Mouse (Mus musculus): ENCODE data around the gene Dchs1.

The Dchs1 gene

DNA sequence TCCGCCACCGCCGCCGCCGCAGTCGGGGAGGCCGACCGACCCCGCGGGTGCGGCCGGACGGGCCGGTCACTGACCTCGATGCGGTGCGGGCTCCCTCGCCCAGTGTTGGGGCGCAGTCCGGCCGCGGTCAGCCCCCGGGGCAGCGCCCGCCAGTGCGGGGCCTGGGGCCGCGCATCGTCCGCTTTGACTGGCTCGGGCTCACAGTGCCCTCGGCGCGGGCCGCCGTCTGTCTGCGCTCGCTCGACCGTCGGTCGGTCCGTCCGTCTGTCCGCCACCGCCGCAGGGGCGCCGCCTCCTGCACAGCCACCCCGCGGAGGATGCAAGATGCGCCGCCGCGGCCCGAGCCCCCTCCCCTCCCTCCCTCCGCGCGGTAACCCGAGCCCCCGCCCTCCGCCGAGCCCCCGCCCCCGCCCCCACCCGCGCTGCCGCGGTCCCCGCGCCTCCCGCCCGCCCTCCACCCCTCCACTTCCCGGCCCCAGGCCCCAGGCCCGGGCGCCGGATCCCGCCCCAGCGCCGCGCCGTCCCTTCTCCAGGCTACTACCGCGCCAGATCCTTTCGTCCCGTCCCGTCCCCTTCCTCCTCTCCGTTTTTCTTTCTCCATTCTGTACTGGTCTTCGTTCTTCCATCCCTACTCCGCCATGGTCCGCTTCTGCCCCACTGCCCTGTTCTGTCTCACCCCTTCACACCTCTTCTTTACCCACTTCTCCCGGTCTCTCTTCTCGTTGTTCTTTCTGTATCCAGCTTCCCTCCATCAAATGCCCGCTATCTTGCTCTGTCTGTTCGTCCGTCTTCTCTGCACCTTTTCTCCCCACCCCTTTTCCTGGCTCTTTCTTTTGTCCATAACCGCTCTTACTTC, at the start of gene Dchs1:
Gene Dchs1 (minus strand): TSS at position 370 of the 856 bp plus-strand sequence.
- DNase-seq (ENCODE audit: low spot score in 2 of 2), result no peak

DNA sequence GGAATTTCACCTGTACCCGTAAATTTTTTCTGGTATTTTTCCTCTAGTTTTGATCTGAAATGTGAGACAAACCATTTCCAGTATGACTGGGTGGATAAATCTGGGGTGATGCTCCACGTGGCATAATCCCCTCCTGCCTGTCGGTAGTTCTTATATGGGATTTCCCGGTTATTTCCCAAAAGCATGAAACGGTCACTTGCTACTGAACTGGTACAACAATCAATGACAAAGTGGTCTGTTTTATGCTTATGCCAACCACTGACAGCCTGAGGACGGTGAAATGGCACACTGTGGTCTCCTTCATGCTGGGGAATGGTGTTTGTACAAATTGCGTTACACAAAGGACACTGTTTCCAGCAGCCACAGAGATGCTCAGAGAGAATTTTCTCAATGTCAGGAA, 36.8 kb upstream of the Dchs1 start:
- no peak for DNase-seq (ENCODE audit: low spot score in 2 of 2)

DNA sequence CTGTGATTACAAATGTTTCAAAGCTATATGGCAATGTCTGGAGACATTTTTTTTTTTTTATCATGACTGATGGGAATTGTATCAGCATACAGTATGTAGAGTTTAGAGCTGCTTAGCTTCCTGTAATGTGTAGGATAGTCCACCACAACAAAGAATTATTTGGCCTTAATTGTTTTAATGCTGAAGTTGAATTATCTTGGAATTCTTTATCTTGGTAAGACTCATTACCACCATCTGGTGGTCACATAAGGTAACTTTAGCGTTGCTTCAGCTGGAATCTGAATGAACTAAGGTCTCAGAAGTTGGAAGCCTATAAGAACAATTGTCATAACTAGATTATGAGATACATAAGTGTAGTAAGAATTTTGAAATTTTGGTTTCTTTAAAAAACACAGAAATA, 31.0 kb upstream of the Dchs1 start:
- DNase-seq (ENCODE audit: low spot score in 2 of 2), result no peak

DNA sequence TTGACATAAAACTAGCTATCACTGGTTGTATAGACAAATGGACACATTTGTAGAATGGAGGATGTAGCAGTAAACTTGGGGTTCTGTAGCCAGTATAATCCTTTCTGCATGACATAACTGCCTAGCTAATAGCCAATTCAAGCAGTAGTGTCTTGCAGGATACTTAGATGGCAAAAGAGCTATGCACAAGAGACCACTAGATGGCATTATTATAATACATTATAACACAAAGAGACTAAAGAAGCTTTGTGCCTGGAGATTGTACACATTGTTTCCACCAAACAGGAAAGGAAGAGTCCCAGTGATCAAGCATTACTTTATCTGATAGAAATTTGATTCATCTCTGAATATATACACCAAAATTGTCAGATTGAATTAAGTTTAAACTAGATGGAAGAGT, 29.3 kb upstream of the Dchs1 start:
- DNase-seq (ENCODE audit: low spot score in 2 of 2), result no peak

DNA sequence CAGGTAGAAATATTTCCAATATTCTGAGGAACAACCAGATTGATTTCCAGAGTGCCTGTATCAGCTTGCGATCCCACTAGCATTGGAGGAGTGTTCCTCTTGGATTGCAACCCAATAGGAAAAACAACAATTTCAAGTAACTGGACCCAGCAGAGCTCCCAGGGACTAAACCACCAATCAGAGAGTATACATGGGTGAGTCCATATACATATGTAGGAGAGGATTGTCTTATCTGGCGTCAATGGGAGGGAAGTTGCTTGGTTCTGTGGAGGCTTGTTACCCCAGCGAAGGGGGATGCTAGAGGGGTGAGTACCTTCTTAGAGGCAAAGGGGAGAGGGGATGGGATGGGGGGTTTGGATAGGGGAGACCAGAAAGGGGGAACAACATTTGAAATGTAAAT, 25.9 kb upstream of the Dchs1 start:
- no peak for DNase-seq (ENCODE audit: low spot score in 2 of 2)

DNA sequence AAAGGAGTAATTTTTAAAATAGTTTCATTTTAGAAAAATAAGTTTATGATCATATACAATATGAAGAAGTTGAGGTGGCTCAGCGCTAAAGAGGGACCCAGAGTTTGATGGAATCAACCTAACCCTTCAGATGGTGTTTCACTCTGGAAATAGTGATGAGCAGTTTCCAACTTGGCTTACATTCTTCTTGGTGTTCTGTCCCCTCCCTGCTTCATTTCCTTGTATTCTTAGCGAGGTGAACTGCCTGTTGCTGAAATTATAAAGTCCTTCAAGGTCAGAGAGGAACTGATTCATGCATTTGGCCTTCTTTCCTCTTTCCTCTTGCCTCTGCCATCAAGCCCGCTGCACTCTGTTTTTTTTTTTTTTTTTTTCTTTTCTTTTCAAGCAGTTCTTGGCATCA, 25.1 kb upstream of the Dchs1 start:
- no peak for DNase-seq (ENCODE audit: low spot score in 2 of 2)

DNA sequence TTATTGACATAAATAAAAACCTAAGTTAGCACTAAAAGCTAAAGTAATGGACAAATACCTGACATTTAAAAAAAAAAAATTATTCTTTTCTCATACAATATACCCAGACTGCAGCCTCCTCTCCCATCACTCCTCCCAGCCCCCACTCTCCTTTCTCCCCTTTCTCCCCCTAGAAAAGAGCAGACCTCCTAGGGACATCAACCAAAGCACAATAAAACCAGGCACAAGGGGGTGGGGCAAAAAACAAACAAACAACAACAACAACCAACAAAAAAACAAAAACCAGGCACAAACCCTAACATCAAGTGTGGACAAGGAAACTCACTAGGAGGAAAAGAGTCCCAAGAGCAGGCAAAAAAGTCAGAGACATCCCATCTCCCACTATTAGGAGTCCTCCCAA, 24.1 kb upstream of the Dchs1 start:
- no peak for DNase-seq (ENCODE audit: low spot score in 2 of 2)

DNA sequence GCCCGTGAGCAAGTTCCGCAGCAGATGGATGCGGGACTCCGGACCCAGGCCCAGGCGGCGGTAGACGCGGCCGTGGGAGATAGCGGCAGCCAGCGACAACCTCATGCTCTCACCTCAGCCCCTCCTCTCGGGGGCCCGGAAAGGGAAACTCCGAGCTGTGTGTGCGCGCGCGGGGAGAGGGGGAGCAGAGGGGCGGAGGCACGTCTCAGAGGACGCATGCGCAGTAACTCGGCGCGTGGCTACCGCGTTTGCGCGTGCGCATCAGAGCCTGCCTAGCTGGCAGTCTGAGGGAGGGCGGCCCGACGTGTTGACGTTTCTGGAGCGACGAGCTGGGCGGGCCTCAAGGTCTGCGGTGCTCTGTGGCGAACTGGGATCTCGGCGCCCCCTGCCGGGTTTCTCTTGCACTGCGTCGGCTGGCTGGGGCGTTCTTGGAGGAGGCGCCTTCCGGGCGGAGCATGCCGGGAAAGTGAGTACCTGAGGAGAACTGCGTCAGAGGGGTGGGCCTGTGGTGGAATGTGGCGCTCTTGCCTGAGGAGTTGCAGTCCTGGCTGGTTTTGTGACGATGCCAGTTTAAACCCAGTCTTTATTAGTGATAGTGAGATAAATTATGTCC, 23.5 kb upstream of the Dchs1 start, which contains the start of gene Mrpl17:
Gene Mrpl17 (minus strand): TSS at position 223 of the 613 bp plus-strand sequence.
- peak; percentile 99 for DNase-seq (ENCODE audit: low spot score in 2 of 2)

DNA sequence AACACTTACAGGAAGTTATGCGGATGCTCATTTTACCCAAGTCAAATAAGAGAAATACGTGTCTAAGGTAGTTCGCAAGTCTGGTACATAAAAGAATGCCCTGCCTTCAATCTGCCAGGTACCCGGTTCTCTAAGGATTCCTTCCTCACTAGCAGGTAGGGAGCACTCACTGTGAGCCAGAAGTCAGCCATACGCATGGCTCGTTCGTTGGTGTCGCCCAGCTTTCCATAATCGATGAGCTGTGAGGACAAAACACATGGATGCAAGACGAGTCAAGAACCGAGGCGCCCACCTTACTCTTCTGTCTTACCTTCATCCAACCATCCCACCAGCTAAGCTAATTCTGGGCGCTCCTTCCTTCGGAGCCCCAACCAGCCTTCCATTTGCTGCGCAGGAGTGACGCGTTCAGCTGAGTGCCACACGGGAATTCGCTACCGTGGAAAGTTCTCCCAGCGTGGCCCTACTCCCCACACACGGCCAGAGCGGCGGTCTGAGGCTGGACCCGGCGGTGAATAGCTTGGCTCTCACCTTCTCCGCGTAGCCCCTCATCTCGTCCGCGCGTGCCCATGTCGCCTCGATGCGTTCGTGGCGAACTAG, 22.9 kb upstream of the Dchs1 start:
- no peak for DNase-seq (ENCODE audit: low spot score in 2 of 2)

DNA sequence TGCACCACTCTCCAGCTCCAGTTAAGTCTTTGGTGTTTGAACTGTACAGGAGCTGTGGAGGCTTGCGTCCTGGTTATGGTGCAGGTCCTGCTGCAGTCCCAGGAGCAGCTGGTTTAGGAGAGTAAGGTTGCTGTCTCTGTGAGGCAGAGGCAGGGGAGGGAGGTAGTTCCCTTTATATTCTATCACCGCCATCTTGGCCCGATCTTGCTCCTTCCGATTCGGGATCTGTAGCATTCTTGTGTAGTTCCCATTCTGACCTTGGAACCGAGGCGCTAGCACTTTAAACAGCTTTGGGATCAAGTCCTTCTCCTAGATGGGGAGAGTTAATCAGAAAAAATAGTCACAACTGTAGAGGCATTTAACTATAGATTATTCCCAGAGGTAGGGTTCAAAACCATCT, 22.4 kb upstream of the Dchs1 start:
- peak; percentile 8 to 17 for DNase-seq (ENCODE audit: low spot score in 2 of 2)

DNA sequence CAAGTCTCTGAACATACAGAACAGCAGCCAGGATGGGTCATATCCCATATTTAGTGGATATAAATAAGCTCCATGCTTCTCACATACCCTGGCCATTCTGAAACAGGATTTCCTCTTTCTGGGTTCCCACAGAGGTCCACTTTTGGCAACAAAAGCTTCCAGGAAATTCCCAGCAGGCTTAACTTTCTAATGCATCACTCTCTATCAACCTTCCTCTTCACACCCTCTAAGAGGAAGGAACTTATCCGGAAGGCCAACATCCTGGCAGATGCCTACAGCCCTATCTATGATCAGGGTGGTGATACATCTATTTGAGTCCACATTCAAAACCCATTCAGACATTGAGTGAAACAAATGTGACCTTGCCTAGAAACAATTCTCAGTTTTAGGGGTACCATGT, 20.9 kb upstream of the Dchs1 start:
- DNase-seq (ENCODE audit: low spot score in 2 of 2), result no peak

DNA sequence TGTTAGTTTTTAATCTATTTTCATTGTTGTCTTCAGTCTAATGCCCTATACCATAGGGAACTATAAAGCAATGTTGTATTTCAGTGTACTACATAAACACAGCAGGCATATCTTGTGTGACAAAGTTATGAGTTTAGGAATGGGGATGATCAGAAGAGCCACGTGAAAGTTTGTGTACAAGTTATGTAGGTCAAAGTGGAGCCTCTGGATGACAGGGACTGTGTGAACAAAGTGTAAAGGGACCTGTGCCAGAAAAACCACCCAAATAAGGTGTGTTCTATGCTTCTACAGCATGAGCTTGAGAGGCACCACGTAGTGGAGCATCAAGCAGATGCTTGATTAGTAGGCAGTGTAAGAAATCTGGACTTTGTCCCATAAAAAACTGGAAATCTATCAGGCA, 19.3 kb upstream of the Dchs1 start:
- no peak for DNase-seq (ENCODE audit: low spot score in 2 of 2)

DNA sequence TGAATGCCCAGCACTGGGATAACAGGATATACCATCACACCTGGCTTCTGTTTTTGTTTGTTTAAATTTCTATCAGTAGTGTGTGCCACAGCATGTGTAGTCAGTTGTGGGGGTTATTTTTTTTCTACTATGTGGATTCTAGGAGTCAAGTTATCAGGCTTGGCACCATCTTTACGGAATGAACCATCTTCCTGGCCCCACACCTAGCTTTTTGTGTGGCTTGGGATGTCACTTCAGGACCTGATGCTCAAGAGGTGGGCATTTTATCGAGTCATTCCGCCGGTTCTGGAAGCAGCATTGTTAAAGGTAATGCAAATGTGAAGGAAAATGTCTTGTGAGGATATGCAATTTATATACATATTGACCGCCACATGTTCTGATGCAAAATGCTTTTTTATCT, 18.7 kb upstream of the Dchs1 start:
- DNase-seq (ENCODE audit: low spot score in 2 of 2), result no peak

DNA sequence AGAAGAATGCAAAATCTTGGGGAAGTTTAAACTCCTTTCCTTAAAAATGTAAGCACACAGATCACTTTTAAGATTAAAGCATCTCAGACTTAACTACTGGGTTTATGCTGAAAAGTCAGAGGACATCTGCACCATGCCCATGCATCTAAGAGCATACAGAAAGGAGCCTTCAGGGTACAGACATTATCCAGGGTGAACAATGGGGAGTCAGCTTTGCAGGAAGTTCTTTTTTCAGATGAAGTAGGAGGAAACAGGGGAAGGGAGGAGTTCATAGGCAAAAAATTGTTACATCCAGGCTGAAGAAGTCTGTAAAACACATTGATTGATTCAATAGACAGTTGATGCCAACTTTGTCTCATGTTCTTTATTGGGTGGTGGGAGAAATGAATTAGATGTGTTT, 16.0 kb upstream of the Dchs1 start:
- no peak for DNase-seq (ENCODE audit: low spot score in 2 of 2)

DNA sequence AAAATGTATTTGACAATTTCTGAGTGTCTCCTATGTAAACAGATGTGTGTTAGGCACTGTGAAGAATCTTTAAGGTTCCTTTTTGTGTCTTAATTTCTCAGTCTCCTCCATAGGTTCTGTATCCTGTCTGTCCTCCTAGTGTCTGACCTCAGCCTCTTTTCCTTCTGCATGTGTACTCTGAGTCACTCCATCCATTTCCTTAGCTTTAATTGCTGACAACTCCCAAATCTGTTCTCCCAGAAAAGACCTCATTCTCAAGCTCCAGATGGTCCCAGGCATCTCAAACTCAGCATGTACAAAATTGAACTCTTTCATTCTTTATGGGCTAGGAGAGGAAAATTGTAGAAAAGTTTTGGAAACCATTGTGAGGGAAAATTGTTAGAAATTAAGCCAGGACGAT, 15.3 kb upstream of the Dchs1 start:
- no peak for DNase-seq (ENCODE audit: low spot score in 2 of 2)

DNA sequence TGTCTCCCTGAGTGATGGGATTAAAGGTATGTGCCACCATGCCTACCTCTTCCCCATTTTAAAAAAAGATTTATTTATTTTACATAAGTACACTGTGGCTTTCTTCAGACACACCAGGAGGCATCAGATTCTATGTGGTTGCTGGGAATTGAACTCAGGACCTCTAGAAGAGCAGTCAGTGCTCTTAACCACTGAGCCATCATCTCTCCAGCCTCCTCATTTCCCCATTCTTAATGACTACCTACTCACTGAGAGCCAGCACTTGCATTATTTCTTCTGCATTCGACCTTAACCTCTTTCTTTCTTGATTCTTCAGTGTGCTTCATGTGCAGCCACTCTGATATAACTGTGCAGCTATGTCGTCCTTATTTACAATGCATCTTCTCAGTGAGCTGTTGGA, 14.9 kb upstream of the Dchs1 start:
- no peak for DNase-seq (ENCODE audit: low spot score in 2 of 2)

DNA sequence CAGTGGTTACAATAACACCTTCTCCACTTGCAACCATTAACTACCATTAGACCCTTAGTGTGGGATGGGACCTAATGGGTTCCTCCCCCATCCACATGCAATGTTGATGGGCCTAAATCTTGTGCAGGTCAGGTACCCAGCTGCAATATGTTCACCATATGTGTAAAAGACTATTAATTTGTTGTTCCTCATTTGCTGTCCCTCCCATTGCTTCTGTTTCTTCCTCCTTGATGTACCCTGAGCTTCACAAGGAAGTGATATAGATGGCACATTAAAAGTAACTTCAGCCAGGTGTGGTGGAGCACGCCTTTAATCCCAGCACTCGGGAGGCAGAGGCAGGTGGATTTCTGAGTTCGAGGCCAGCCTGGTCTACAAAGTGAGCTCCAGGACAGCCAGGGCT, 9.5 kb upstream of the Dchs1 start:
- DNase-seq (ENCODE audit: low spot score in 2 of 2), result no peak

DNA sequence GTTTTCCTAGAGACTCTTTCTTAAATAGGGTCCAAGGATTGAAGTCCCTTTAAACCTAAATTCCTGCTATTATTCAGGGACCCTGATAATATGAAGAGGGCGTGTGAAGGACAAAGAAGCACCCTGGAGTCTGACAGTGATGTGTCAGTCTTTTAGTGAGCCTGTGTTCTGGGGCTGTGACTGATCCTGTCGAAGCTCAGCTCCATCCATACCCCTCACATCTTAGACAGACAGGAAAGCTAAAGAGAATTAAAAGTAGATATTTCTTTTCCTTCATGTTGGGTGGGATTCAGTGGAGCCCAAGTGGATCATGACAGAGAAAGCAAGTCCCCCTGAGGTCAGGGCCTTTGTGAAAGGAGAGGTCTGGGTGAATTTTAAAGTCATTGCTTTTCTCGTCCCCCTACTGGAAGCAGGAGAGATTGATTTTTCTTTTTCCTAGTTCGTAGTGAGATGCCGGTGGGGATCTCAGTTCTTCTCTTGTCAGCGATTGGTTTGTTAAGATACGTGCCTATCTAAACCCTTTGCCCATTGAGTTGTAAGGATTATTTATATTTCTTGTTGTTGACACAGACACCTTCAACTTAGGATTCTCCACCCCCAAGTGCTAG, 8.4 kb upstream of the Dchs1 start:
- no peak for DNase-seq (ENCODE audit: low spot score in 2 of 2)

DNA sequence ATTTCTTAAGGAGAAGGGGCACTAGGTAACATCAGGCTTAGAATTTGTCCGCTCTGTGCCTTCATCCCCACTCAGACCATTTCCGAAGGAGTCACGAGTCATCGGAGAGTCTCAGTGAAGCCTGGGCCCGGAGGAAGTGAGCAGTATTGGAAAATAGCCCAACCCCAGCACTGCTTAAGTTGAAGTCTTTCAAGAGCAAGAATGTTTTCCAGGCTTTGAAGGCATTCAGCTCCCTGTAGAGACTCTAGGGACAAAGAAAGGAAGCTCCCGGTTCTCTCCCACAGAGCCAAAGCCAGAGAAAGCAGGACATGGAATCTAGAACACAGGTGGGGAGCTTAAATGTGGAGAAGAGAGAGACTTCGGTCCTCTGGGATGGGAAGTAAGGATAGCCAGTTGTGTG, 6.2 kb upstream of the Dchs1 start:
- no peak for DNase-seq (ENCODE audit: low spot score in 2 of 2)

DNA sequence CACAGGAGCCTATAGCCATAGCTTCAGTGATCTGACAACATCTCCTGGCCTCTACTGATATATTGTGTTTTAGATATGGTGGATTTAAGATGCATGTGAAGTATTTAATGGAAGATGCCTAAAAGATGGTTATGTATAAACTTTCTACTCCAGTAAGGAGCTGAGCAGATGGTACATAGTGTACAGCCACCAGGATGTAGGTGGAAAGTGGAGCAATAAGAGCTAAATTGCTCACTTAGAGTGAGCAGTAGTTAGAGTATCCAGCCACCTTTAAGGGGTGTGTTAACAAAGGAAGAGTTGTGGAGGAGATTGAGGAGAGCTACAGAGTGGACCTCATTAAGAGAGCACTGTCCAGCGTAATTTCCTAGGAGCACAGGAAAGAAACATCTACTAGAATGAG, 3.7 kb upstream of the Dchs1 start:
- no peak for DNase-seq (ENCODE audit: low spot score in 2 of 2)

DNA sequence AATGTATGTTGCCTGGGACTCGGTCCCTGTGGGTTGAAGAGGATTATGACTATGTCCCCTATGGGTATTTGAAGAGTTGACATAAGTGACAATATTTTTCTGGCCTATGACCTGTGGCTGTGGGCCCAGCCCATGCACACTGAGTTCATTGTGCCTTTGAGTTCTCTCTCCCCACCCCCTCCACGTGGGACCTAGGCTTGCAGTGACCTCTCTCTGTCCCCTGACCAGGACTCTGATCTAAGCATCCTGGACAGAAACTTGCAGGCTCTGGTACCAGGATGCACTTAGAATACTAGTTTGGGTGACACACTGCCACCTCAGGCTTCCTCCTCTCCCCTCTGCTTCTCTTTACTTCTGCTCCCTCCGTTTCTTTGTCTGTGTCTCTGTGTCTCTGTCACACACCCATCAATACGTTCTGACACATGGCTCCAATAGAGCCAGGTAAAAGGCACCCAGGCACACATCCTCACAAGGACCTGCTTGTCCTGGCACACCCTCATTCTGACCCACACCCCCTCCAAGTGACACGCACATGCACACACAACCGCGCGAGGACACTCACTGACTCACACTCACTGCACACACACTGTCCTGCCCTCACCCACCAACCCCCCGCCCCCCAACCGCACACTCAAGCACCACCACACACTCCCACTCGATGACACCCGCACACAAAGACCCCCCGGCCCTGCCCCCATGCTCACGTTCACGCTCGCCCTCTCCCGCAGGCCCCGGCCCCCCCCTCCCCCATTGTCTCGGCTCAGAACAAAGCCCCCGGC, 759 bp downstream of the Dchs1 start:
- DNase-seq (ENCODE audit: low spot score in 2 of 2), result no peak

DNA sequence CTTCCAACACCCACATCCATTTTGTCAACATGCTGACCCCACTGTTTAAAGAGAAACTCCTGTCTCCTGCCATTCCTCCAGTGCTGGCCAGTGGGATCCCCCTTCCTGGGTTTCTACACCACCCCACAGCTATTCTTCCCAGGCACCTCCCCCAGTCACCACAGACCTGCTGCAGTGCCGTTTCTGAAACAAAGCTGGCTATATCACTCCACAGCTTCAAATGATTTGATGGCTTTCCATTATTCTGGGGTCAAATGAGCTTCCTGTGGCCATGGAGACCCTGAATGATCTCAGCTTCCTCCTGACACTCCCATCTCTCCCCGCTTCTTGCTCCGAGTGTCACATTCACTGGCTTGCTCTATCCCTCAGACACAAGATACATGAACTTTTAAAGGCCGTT, 2.9 kb downstream of the Dchs1 start:
- DNase-seq (ENCODE audit: low spot score in 2 of 2), result no peak

Data from spleen, postnatal 10 days (tissue).